Mouse (Mus musculus): ENCODE results near the gene Agr3. TPM values are rescaled to one million over a fixed set of nuclear protein-coding genes. Genes with fewer than 3 reads are reported as not detected.
A peak's percentile ranks its signal among the peaks of the same experiment; 100 is the strongest.

Gene Agr3
- polyA plus RNA-seq, 1 experiment from 2014 or later, result not detected

DNA sequence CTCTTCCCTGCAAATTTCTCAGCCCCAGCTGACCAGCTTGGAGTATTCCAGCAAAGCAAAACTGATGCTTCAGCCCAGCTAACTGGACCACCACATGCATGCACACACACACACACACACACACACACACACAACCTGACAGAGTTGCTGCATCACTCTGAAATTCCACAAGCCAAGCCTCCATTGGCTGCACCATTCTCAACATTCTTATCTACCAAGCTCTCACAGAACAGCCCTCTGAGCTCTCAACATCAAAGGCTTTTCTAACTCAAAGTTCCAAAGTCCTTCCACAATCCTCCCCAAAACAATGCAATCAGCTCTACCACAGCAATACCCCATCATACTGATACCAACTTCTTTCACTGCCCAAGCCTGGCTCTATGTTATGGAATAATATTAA lies 7.4 kb downstream of the Agr3 start:
- no peak overlapping the region for H3K9ac ChIP-seq
- no peak for ATAC-seq (ENCODE audit: low FRiP score, low read depth)

DNA sequence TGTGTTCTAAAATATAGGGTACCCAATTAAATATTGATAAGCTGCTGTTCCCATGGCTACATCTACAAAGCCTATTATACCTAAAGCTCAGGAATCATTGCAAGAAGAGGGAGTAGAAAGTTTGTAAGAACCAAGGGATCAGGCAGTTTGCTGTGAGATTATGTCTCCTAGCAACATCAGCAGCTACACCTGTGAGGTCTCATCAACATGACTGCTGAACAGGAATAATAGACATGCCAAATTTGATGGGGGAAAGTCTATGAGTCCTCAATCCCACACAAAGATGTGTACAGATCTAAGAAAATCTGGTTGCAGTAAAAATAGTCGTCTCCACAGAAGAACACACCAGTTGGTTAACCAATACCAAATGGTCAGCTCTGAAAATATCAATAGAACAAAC lies 26.3 kb downstream of the Agr3 start:
- H3K4me1 ChIP-seq, result no peaks in the 10 kb centered on the region
- H3K27ac ChIP-seq, result no peak overlapping the region
- no peaks in the 10 kb centered on the region for H3K36me3 ChIP-seq
- WGBS, result 47% methylated on average over 1 of the region's 1 CpGs
- no peak overlapping the region for H3K4me2 ChIP-seq (replicated peaks)
- no peak for ATAC-seq (ENCODE audit: low FRiP score, low read depth)
- no peak overlapping the region for H3K9ac ChIP-seq
- H3K27me3 ChIP-seq, result no peaks in the 10 kb centered on the region
- no peaks in the 10 kb centered on the region for H3K9me3 ChIP-seq
- no peak overlapping the region for H3K4me3 ChIP-seq

More for the DNA sequence above, 7.4 kb downstream of the Agr3 start:
- H3K4me1 ChIP-seq, result no peaks in the 10 kb centered on the region
- no peak overlapping the region for H3K4me3 ChIP-seq
- no peaks in the 10 kb centered on the region for H3K36me3 ChIP-seq
- H3K27me3 ChIP-seq, result no peaks in the 10 kb centered on the region
- no peak overlapping the region for H3K4me2 ChIP-seq (replicated peaks)
- H3K27ac ChIP-seq, result no peak overlapping the region
- no peaks in the 10 kb centered on the region for H3K9me3 ChIP-seq

DNA sequence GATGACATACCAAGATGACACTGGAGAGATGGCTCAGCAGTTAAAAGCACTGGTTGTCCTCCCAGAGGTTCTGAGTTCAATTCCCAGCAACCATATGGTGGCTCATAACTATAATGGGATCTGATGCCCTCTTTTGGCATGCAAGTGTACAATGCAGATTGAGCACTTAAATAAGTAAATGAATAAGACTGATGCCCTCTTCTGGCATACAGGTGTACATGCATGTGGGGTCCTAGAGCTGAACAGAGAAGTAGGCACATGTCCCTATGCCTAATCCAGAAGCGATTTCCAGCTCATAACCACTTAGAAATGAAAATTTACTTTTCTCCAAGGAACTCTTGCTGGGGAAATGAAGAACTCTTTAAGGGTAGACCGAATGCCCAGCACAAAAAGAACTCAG lies 31.8 kb downstream of the Agr3 start:
- Histone ChIP-seq H3K4me3 (no peak overlapping the region), H3K4me2 (replicated peaks) (no peak overlapping the region), H3K9ac (no peak overlapping the region), H3K9me3 (peaks cover 4% of the 10 kb centered on the region; the same call in 1 of the 2 replicates), H3K27ac (no peak overlapping the region), H3K27me3 (no peaks in the 10 kb centered on the region), H3K36me3 (no peaks in the 10 kb centered on the region), H3K4me1 (no peaks in the 10 kb centered on the region)
- WGBS, result 85% methylated on average over 2 of the region's 2 CpGs
- no peak for ATAC-seq (ENCODE audit: low FRiP score, low read depth)

DNA sequence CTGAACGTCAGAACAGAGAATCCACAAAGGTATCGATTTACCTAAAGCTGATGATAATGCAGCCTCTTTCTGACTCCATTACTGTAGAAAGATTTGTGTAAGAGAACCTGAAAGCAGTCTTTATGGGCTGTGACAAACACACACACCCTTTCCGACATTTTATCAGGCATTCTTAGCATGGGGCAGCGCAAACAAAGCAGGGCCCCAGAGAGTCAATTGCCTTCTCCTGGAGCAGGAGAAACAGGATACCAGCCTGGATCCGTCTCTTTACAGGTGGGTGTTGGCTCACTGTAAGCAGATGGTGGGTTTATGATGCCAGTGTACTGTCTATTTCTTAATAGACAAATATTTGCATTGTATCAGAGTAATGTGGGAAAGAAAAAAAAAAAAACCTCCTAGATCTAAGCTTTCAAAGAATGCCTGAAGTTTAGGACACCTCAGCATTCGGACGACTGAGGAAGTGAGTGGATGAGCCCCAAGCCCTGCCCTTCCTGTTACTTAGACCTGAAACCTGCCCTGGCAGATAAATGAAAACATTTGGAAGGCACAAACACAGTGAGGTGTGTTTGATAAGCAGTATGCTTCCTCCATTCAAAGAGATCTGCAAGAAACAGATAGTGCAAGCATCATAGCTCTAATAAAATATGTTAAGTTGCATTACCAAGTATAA lies 40.8 kb downstream of the Agr3 start:
- Histone ChIP-seq H3K27ac (no peak overlapping the region), H3K9me3 (no peaks in the 10 kb centered on the region), H3K4me3 (no peak overlapping the region), H3K36me3 (no peaks in the 10 kb centered on the region), H3K4me1 (no peaks in the 10 kb centered on the region), H3K9ac (no peak overlapping the region), H3K27me3 (no peaks in the 10 kb centered on the region), H3K4me2 (replicated peaks) (no peak overlapping the region)
- ATAC-seq (ENCODE audit: low FRiP score, low read depth), result no peak
- WGBS, result 47% methylated on average over 7 of the region's 7 CpGs

DNA sequence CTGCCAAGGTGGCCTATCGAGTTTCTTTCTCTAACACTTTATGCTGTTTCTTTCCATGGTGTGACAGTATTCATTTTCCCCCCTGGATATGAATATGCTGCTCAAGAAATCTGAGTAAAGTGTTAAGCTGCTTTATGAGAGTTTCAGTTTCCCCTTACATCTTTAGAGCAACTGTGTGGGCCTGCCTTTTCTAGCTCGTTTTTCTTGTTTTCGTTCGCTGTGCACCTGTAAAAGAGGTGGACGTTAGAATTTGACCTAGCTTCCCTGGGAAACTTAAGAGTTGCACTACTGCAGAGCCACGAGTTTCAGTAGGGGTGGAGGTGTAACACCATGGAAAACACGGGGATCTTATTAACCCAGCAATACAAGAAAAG lies 41.3 kb downstream of the Agr3 start:
- H3K4me2 ChIP-seq (replicated peaks), result no peak overlapping the region
- no peak overlapping the region for H3K9ac ChIP-seq
- H3K36me3 ChIP-seq, result no peaks in the 10 kb centered on the region
- no peak overlapping the region for H3K4me3 ChIP-seq
- no peaks in the 10 kb centered on the region for H3K4me1 ChIP-seq
- no peaks in the 10 kb centered on the region for H3K27me3 ChIP-seq
- no peak overlapping the region for H3K27ac ChIP-seq
- ATAC-seq (ENCODE audit: low FRiP score, low read depth), result peak; percentile 67; the same call in 1 of the 2 replicates
- no peaks in the 10 kb centered on the region for H3K9me3 ChIP-seq
- WGBS, result 46% methylated on average over 7 of the region's 7 CpGs

DNA sequence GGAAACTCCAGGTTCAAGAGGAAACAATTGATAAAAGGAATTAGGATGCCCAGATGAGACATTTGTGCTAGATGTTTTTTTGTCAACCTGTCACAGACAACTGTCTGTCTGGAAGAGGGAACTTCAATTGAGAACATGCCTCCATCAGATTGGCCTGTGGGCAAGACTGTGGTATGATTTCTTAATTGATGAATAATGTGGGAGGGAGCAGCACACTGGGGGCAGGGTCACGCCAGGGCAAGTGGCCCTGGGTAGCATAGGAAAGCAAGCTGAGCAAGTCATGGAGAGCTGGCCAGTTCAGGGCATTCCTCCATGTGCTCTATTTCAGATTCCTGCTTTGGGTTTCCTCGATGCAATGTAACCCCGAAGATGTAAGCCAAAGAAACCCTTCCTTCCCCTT lies 50.5 kb downstream of the Agr3 start:
- Histone ChIP-seq H3K36me3 (no peaks in the 10 kb centered on the region), H3K4me2 (replicated peaks) (no peak overlapping the region), H3K4me1 (no peaks in the 10 kb centered on the region), H3K4me3 (no peak overlapping the region), H3K27me3 (no peaks in the 10 kb centered on the region), H3K9ac (no peak overlapping the region), H3K9me3 (no peaks in the 10 kb centered on the region), H3K27ac (no peak overlapping the region)
- ATAC-seq (ENCODE audit: low FRiP score, low read depth), result no peak
- WGBS, result 87% methylated on average over 3 of the region's 3 CpGs

DNA sequence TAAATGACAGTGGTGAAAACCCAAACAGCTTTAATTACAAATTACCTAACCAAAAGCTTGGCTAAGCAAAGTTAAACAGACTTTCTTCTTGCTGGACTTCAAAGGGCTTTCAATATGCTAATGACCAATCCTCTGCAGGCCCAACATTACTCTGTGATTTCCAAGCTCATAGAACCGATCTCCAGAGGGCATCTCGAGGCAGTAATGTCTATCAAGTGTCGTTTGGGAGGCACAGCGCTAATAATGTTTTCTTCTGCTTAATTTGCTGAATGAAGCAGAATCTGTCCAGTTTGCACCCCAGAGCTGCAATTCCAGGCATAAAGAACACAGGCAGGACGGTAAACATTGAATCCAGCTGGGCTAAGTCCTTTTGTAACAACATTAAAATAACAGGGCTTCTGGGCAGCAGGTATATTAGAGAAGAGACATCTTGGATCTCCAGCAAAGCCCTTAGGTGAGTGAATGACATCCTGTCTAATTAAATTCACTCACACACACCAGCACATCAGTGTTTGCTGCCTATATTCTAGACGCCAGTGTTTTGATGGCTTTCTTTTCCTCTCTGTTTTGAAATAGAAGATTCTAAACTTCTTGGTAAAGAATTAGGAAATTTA lies 52.3 kb downstream of the Agr3 start:
- Histone ChIP-seq H3K9me3 (no peaks in the 10 kb centered on the region), H3K4me3 (no peak overlapping the region), H3K27ac (no peak overlapping the region), H3K4me2 (replicated peaks) (no peak overlapping the region), H3K36me3 (no peaks in the 10 kb centered on the region), H3K4me1 (no peaks in the 10 kb centered on the region), H3K9ac (no peak overlapping the region), H3K27me3 (no peaks in the 10 kb centered on the region)
- WGBS, result 26% methylated on average over 6 of the region's 6 CpGs
- ATAC-seq (ENCODE audit: low FRiP score, low read depth), result no peak

DNA sequence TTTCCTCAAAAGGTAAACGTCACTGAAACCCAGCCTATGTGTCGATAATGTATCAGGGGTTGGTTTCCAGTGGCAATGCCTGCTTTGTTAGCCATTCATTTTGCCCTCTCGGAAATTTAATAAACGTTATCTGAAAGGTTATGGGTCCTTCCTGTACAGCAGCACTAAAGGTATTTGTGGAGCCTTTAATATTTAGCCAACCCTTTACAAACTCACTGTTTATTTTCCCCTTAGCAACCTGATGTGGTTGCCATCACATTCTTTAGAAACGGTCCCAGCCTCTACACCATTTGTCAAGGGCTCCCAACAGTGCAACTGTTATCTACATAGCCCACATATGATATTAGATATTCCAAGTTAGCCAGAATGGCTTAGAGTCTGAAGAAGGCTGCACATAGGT lies 54.2 kb downstream of the Agr3 start:
- no peak for ATAC-seq (ENCODE audit: low FRiP score, low read depth)
- 81% methylated on average over 5 of the region's 5 CpGs for WGBS

DNA sequence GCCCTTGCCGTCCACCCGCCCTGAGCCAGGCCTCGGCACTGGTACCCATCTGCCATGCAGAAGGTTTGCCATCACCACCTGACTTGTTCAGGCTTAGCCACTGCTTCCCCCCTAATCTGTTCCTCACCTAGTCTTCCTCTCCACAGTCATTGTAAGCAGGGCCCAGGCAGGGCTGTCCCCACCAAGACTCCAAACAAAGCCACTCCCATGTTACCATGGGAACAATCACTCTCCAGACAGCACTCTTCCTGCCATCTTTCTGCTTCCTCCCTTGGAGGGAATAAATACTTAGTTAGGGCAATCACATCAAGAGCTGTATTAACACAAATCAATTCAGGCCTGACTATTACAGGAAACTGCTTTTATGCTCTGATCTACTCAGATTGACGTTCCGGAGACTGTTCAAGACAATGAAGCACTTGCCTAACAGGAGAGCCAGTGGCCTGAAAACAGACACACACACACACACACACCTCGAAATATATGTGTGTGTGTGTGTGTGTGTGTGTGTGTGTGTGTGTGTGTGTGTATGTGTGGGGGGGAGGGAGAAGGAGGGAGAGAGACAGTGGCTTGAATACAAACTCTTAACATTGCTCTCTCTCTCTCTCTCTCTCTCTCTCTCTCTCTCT lies 56.4 kb downstream of the Agr3 start:
- Histone ChIP-seq H3K4me1 (0 out of 2 replicates have a peak, but pooled peaks cover 4% of the 10 kb centered on the region), H3K4me2 (replicated peaks) (no peak overlapping the region), H3K27ac (no peak overlapping the region), H3K36me3 (no peaks in the 10 kb centered on the region), H3K9me3 (no peaks in the 10 kb centered on the region), H3K27me3 (no peaks in the 10 kb centered on the region), H3K4me3 (no peak overlapping the region), H3K9ac (no peak overlapping the region)
- 58% methylated on average over 6 of the region's 6 CpGs for WGBS
- no peak for ATAC-seq (ENCODE audit: low FRiP score, low read depth)

More for the DNA sequence above, 54.2 kb downstream of the Agr3 start:
- H3K27me3 ChIP-seq, result no peaks in the 10 kb centered on the region
- no peaks in the 10 kb centered on the region for H3K36me3 ChIP-seq
- 0 out of 2 replicates have a peak, but pooled peaks cover 4% of the 10 kb centered on the region for H3K4me1 ChIP-seq
- no peak overlapping the region for H3K4me2 ChIP-seq (replicated peaks)
- H3K9me3 ChIP-seq, result no peaks in the 10 kb centered on the region
- no peak overlapping the region for H3K9ac ChIP-seq
- H3K27ac ChIP-seq, result no peak overlapping the region
- no peak overlapping the region for H3K4me3 ChIP-seq

DNA sequence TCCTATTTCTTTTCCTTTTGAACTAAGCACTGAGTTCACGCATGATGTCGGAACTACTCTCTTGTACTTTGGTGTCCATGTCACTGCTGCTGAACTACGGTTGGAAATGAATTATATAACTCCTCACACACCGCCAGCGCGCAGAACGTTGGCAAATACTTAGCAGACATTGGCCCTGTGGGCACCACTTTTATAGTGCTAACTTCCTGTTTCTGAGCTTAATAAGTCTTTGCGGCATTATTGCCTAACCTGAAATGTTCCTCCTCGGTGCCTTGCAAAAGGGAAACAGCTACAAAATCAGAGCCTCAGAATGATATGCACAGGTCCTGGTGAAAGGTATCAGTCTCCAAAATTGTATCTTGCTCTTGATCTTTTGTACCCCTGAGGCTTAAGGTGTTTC lies 58.1 kb downstream of the Agr3 start:
- WGBS, result 52% methylated on average over 9 of the region's 9 CpGs
- 0 out of 2 replicates have a peak, but pooled peaks cover 4% of the 10 kb centered on the region for H3K4me1 ChIP-seq
- H3K4me2 ChIP-seq (replicated peaks), result no peak overlapping the region
- no peaks in the 10 kb centered on the region for H3K36me3 ChIP-seq
- no peak overlapping the region for H3K27ac ChIP-seq
- H3K9ac ChIP-seq, result no peak overlapping the region
- ATAC-seq (ENCODE audit: low FRiP score, low read depth), result peak; percentile 48; the same call in 1 of the 2 replicates
- H3K9me3 ChIP-seq, result no peaks in the 10 kb centered on the region
- H3K27me3 ChIP-seq, result no peaks in the 10 kb centered on the region
- H3K4me3 ChIP-seq, result no peak overlapping the region

DNA sequence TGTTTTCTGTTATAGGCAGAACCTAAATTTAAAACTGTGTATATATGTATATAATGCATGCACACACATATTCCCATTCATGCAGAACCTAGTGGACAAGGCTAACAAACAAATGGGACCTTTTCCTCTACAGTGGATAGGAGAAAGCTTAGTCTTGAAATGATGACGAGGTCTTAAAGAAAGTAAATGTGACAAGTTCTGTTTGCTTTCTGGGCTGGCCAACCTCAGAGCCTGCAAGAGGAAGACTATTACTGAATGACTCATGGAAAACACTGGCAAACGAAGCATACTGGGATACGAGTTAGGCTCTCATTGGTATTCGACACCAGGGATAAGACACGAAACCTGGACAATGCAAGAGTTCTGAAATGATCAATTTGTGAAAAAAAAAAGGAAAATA lies 59.3 kb downstream of the Agr3 start:
- Histone ChIP-seq H3K9me3 (no peaks in the 10 kb centered on the region), H3K27ac (no peak overlapping the region), H3K4me1 (0 out of 2 replicates have a peak, but pooled peaks cover 4% of the 10 kb centered on the region), H3K4me2 (replicated peaks) (no peak overlapping the region), H3K27me3 (no peaks in the 10 kb centered on the region), H3K9ac (no peak overlapping the region), H3K36me3 (no peaks in the 10 kb centered on the region), H3K4me3 (no peak overlapping the region)
- WGBS, result 83% methylated on average over 5 of the region's 5 CpGs
- no peak for ATAC-seq (ENCODE audit: low FRiP score, low read depth)

DNA sequence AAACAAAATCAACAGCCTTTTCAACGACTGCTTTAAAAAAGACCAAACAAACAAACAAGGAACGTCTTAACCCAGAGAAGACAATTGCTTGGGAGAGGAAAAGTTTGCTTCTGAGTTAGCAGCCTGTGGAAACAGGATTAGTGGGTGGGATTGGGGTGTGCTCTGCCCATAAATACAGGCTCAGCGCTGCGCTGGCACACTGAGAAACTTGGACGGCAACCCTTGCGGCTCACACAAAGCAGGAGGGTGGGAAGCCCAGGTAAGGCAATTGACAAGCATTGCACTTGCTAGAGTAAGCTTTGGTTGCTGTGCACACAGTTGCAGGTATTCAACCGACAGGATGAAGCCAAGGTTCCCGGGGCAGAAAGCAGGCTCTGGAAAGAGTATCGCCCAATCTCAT lies 67.3 kb downstream of the Agr3 start, which contains the start of gene Agr2:
Gene Agr2, plus strand, starts transcription at position 197 of the 400 bp plus-strand sequence.
- 60% methylated on average over 9 of the region's 9 CpGs for WGBS
- no peak for ATAC-seq (ENCODE audit: low FRiP score, low read depth)

More for the DNA sequence above, 67.3 kb downstream of the Agr3 start, which contains the start of gene Agr2:
- no peaks in the 10 kb centered on the region for H3K9me3 ChIP-seq
- H3K4me2 ChIP-seq (replicated peaks), result no peak within 1 kb of the TSS
- no peak within 1 kb of the TSS for H3K27ac ChIP-seq
- H3K27me3 ChIP-seq, result no peaks in the 10 kb centered on the region
- H3K4me3 ChIP-seq, result no peak within 1 kb of the TSS
- H3K9ac ChIP-seq, result no peak within 1 kb of the TSS
- H3K36me3 ChIP-seq, result no peaks in the 10 kb centered on the region
- 0 out of 2 replicates have a peak, but pooled peaks cover 5% of the 10 kb centered on the region for H3K4me1 ChIP-seq

Measured in limb, embryonic 13.5 days (tissue).